Mouse (Mus musculus): Measurements from ENCODE around the gene Iffo1.

- TF ChIP-seq CTCF (IDR thresholded peaks at IDR 0.05; ENCODE audit: control insufficient read depth, insufficient read depth, low read length) (no peak), POLR2A (IDR thresholded peaks at IDR 0.05; ENCODE audit: borderline replicate concordance, control insufficient read depth, low read depth, low read length) (no peak)
These were observed 30.4 kb downstream of the Iffo1 start for GRCm38 (mm10) chr6:125175469-125175868.

Measured in bone marrow, adult 2 months (tissue).